Mouse (Mus musculus) liver, adult 2 months (tissue): ENCODE measurements around the gene Ccer1.

Source experiments
- CTCF ChIP-seq: fragments of 200-500 bp; IDR thresholded peaks from 2 replicates; pipeline ENCODE4 v1.5.1; 2011; ENCODE audit warnings: low read depth, low read length, control low read depth
- POLR2A ChIP-seq: fragments of 200-500 bp; IDR thresholded peaks from 2 replicates; pipeline ENCODE4 v1.6.1; 2011; ENCODE audit warnings: low read length, control low read depth; ENCODE audit not compliant: insufficient read depth; ENCODE audit errors: extremely low read depth

DNA sequence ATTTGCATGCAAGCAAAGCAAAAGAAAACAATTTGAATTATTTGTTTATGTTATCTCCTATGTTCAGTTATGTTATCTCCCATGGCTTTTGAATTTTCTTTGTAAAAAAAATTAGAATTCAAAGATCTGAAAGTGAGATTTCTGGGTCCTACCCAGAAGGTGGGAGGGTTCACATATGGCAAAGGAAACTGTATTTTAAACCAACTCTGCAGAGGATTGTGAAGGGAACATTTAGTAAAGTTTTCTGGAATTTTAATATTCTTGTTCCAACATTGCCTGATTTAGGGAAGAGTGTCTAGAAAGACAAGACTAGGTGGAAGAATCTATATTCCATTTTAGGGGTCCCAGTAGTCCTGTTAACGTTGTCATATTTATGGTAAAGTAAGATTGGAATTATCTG, 24.4 kb downstream of the Ccer1 start:
- TF ChIP-seq CTCF = no peak
- no peak for TF ChIP-seq POLR2A
